Mouse (Mus musculus) adrenal gland, adult 18-20 months (tissue): ENCODE data around the gene Unc13d. TPM values are rescaled to one million over a fixed set of nuclear protein-coding genes. Genes with fewer than 3 reads are reported as not detected.
"Not testable (repeated sequence)": the region's sequence is repeated elsewhere in the genome, so short reads cannot be mapped to it uniquely, and the experiment has no call there.

Experiments used
- DNase-seq, 2 experiments: peaks; one replicate each; pipeline ENCODE4 v3.0.0; 2021 to 2022; ENCODE audit warnings: low spot score in 2 of 2
- long read RNA-seq, 2 experiments: library from polyadenylated mRNA; stranded (forward); transcript quantifications; one replicate each; pipeline ENCODE4 v2.0.0; 2021
- total RNA-seq, 2 experiments: library from RNA; stranded (reverse); gene quantifications; 1 replicate in 1 of 2; 2 replicates in 1 of 2; pipeline ENCODE4 v1.2.3; 2021

Unc13d gene
- total RNA-seq, result 1 to 10 TPM; 1.0 to 1.3 TPM
- long read RNA-seq, experiment 1, result 0 reads
- long read RNA-seq, experiment 2, partial matches to known transcripts, result 0 of 1 reads
- long read RNA-seq, experiment 2, other reads (novel, unspliced or antisense), result 1 of 1 reads

GRCm38 (mm10) chr11:116077446-116078204, at the start of gene Unc13d:
Gene Unc13d, minus strand, starts transcription at chr11:116077961.
- no peak for DNase-seq

DNA sequence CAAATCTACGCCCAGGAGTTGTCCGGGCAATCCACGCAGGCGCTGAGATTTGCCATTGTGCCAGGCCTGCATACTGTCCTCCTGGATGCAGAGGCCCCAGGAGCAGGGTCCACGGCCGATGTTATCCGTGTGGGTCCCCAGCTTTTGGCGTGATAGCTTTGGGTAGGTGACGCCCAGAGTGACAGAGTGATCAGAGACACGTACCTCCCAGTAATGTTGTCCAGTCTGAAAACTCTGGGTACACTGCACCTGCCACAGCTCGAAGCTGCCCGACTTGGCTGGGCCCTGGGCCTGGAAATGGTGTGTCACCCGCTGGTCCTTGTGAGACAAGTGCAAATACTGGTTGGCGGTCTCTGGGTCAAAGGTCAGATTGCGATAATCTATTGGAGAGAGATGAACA, 48.5 kb upstream of the Unc13d start:
- no peak for DNase-seq

GRCm38 (mm10) chr11:116121731-116122245, 44.0 kb upstream of the Unc13d start:
- DNase-seq, result not testable (repeated sequence)

GRCm38 (mm10) chr11:116117819-116118218, 40.1 kb upstream of the Unc13d start:
- no peak for DNase-seq

- DNase-seq, result no peak
Measured at GRCm38 (mm10) chr11:116117241-116117640, 39.5 kb upstream of the Unc13d start.

DNA sequence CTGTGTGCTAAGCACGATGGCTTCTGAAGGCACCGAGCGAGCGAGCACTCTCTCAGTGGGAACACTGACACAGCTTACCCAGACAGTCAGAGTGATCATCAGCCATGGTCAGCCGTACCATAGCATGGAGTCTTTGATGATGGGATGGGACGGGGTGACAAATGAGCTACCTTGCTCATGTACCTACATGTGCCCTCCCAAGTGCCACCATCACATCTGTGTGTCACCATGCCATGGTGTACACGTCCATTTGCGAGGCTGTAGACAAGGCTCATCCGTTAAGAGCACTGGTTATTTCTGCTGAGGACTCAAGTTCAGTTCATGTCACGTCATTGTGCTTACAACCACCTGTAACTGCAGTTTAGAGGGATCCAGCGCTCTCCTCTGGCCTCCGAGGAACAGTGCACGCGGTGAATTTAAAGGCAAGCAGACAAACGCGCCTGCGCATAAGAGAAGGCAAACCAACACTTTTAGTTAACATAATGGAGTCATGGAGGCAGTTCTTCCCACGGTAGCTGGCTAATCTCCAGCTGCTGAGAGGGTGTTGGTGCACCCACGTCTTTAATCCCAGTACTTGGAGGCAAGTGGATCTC, 33.9 kb upstream of the Unc13d start:
- DNase-seq, result no peak

- DNase-seq, result no peak
Measured at GRCm38 (mm10) chr11:116111067-116111466, 33.3 kb upstream of the Unc13d start.

DNA sequence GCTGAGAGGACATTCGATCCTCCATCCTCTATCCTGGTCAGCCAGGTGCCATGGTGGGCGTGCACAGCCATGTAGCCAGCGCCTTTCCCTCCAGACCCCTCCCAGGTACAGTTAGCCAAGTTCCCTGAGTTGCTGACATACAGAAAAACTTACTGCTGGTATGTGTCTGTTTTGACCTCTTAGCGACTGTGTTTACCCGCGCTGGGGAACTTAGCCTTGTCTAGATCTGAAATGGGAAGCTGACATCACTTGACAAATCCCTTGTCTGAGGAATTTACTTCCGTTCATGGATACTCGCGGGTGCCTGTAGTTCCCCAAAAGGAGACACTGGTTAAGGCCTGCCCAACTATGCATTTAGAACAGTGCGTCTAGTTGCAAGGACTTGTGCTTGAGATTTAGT, 32.8 kb upstream of the Unc13d start:
- DNase-seq, result no peak

GRCm38 (mm10) chr11:116110131-116110530, 32.4 kb upstream of the Unc13d start:
- peak; percentile 67 to 80 for DNase-seq

DNA sequence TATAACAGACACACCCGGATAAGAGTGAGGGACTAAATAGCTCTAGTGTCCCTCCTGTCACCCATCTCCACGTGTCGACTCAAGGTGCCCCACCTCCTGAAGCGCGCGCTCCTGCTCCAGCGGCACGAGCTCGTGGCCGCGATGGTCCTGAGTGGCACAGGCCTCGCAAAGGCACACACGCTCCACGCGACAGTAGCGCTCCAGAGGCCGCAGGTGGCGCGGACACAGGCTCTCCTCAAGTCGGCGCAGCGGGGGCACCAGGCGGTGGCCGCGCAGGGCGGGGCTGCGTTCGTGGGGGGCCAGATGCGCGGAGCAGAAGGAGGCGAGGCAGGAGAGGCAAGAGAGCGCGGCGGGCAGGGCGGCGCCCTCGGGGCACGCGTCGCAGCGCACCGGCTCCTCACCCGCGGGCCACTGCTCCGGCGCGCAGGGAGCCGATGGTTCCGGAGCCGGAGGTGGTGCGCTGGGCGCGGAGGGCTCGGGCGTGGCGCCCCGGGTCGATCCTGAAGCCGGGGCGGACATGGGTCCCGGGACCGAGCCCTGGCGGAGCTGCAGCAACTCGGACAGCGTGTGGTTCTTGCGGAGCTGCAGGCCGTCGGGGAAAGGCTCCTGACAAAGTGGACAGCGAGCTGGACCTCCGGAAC, 31.8 kb upstream of the Unc13d start:
- DNase-seq, result peak in 1 of 2 experiments; percentile 49

- DNase-seq, result peak in 1 of 2 experiments; percentile 41
Measured at GRCm38 (mm10) chr11:116108464-116109137, 30.8 kb upstream of the Unc13d start.

GRCm38 (mm10) chr11:116107777-116108285, 30.1 kb upstream of the Unc13d start:
- no peak for DNase-seq

DNA sequence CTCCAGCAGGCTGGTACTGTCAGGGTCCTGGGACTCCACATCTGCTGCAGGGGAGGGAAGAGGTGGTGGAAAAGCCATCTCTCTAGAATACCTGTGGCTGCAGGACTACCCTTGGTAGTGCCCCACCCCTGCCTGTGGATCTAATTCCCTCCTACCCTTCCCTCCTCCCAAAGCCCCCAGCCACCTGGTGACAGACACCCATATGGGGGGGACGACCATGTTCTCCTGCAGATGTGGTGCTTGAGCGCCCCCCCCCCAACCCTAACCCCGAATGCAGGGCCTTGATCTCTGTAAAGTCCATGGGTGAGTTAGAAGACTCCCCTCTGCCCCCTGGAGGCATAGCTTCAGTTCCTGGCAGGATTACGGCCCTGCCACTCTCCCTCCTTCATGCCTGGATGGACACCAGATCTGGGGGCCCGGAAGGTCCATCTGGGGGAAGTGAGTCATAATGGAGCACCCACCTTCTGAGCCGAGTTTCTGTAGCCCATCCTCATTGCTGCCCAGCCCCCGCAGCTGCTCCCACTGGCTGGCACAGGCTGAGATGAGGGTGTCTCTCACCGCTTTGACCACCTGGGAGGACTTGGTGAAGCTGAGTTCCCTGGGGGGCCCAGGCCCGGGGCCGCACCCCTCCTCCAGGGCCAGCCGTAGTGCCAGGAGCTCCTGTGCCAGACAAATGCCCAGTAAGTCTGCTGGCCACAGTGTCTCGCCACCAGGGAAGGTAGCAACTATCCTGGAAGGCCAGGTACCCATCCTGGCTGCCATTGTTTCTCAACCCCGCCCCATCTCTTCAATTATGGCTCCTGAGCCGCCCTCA, 29.4 kb upstream of the Unc13d start:
- DNase-seq, result no peak

DNA sequence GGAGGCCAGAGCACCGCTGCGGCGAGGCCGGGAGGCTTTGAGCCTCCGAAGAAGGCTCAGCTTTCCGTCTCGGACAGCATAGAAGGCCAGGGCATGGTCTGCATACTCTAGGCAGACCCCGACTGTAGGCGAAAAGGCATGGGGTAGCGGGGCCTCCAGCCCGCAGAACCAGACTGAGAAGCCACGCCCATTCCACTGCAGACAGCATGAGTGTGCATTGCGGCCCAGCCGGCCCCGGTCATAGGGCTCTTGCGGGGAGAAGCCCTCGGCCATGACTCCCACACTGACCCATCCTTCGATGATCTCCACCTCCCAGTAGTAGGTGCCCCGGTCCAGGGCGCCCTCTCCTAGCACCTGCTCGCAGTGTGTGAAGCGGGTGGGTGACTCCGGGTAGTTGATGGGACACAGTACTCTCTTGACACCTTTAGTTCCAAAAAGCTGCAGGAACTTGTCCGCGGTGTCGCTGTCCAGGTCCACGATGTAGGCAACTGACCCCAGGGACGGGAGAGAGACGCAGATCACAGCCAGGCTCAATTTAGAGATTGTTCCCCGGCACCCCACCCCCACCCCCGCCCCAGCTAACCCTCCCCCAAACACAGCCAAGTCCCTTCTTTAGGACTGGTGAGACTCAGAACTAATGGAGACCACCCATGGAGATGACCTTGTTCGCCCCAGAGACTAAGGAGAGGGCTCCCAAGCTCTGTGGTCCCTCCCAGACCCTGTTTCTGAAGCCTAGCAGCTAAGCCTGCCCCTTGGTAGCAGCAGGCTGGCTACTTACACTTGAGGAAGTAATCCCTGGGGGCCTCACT, 28.6 kb upstream of the Unc13d start:
- DNase-seq, result no peak

GRCm38 (mm10) chr11:116105065-116105464, 27.3 kb upstream of the Unc13d start:
- DNase-seq, result no peak

DNA sequence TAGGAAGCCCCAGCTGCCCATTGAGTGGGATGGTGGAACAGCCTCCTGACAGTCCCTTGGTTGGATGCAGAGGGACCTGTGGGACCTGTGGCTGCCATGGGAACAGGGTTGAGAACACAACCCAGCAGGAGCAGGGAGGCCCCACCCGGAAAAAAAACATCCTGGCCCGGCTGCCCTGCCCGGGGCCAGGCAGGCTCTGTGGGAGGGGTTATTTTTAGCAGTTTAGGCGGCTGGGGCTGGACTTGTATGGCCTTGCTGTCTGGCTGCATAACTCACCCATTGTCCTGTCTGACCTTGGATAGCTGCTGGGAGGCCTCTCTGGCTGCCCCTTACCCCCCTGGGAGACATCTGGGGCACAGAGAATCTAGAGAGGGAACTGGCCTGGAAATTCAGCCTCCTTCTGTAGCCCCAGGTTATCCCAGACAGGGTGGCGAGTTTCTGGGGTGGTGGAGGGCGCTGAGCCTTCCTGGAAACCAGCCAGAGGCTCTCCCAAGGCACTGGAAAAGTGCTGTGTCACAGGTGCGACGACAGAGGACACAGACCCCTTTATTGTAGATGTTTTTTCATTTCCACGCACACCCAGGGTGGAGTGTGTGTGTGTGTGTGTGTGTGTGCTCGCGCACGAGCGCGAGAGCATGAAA, 26.4 kb upstream of the Unc13d start:
- peak in 1 of 2 experiments; percentile 48 for DNase-seq

DNA sequence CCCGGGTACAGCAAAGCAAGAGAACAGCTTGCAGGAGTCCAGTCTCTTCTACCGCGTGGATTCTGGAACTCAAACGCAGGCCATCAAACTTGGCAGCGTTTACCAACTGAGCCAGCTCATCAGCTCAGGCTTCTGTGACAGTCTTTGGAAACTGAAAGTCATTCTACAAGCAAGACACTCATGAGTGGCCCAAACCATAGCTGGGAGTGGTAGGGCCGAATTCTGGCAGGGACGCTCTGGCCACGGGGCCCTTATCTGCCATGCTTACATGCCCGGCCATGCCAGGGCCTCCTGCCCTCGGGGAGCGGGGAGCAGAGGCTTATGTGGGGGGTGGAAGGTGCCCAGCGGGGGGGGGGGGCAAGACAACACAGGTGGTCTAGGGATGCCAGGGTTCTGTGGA, 25.8 kb upstream of the Unc13d start:
- no peak for DNase-seq

- no peak for DNase-seq
Measured at GRCm38 (mm10) chr11:116102472-116102871, 24.7 kb upstream of the Unc13d start.

- DNase-seq, result no peak
Measured at GRCm38 (mm10) chr11:116101931-116102381, 24.2 kb upstream of the Unc13d start.
